Mouse (Mus musculus) kidney, adult 18-20 months (tissue): ENCODE results near the gene Gm17571.

ENCODE experiments used
- DNase-seq: peaks from one replicate; pipeline ENCODE4 v3.0.0; 2021

Gene Gm17571

GRCm38 (mm10) chr9:13446703-13447285, at the start of gene Gm17571:
Gene Gm17571, minus strand, starts transcription at chr9:13446753.
- no peak for DNase-seq

DNA sequence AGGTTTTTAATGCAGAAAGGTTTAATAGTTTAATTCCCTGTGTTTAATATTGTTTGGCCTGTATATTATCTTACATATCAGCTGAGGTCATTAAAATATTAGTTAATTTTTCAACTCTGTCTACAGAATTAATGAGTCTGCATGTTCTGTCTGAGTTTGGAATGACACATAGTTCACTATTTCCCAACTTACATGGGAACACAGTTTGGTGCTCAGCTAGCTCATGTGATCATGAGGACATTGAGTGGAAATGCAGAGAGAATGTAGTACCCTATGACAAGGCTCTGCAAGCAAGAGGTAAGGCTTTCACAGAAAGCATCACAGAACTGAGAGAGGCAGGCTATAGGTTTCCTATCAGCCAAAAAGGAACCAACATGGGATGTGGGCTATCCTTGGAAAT, 49.0 kb upstream of the Gm17571 start:
- no peak for DNase-seq

- no peak for DNase-seq
Observed at GRCm38 (mm10) chr9:13493746-13494145, 47.2 kb upstream of the Gm17571 start.

GRCm38 (mm10) chr9:13492807-13493206, 46.3 kb upstream of the Gm17571 start:
- DNase-seq: no peak

- no peak for DNase-seq
Observed at GRCm38 (mm10) chr9:13491854-13492620, 45.5 kb upstream of the Gm17571 start.

DNA sequence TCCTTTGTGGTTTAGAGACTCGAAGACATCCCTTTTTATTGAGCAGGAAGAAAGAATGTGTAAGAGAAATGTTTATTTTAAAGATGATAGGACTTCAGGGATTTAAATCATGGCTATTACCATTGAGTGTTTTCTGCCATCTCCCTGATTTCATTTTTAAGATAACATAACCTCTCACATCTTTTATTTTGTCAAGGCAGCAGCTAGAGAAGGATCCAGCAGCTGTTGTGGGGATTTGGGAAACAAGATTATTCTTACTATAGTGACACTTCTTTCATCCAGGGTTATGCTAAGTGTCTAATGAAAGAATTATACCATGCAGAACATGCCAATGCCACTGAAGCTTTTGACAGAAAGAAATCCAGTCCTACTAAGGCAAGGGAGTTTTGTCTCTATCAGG, 44.6 kb upstream of the Gm17571 start:
- no peak for DNase-seq

- DNase-seq: no peak
Observed at GRCm38 (mm10) chr9:13485914-13486313, 39.4 kb upstream of the Gm17571 start.

GRCm38 (mm10) chr9:13484267-13485240, 38.0 kb upstream of the Gm17571 start:
- no peak for DNase-seq

DNA sequence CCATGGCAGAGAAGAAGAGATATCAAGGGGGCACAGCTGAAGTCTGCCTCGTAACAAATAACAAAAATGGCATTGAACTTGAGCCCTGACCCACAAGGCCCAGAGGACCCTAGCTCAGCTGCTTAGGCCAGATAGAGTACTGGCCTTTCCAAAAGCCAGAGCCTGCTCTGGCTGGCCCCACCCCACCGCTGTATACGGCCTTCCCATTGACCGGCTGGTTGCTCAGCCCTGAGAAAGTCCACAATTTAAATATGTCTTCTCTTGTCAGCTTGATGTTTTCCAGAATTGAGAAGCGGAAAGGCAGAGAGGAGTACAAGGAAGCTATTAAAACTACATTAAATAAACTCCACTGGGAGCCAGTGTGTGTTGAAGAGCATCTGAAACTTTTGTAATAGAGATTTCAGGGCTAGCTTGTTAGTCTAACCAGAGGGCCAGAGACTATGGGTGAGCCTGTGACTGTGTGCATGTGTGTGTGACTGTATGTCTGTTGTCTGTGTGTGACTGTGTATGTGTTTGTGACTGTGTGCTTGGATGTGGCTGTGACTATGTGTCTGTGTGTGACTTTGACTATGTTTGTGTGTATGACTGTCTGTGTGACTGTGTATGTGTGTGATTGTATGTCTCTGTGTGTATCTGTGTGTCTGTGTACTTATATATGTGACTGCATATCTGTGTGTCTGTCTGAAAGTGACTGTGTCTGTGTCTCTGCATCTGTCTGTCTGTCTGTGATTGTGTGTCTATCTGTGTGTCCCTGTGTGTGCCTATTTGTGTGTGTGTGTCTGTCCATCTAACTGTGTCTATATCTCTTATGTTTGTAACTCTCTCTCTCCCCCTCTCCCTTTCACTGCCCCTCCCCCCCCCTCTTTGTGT, 36.9 kb upstream of the Gm17571 start:
- DNase-seq: no peak

GRCm38 (mm10) chr9:13479275-13479674, 32.7 kb upstream of the Gm17571 start:
- DNase-seq: no peak

- no peak for DNase-seq
Observed at GRCm38 (mm10) chr9:13474951-13475350, 28.4 kb upstream of the Gm17571 start.

DNA sequence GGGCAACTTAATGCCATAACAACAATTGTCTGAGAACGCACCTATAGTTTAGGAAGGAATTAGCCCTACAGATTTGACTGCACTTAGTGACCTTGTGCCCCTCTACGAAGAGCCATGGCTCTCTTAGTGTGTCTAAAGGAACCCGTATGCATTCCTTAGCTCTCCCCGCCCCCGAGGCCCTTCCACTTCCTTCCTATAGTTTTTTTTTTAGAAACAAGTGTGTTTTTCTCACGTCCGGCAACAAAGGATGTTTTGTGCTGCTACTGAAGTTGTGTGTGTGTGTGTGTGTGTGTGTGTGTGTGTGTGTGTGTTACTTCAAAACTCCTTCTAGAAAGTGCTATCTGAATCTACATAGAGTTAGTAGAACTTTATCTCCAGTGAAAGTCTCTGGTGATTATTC, 23.5 kb upstream of the Gm17571 start:
- no peak for DNase-seq

DNA sequence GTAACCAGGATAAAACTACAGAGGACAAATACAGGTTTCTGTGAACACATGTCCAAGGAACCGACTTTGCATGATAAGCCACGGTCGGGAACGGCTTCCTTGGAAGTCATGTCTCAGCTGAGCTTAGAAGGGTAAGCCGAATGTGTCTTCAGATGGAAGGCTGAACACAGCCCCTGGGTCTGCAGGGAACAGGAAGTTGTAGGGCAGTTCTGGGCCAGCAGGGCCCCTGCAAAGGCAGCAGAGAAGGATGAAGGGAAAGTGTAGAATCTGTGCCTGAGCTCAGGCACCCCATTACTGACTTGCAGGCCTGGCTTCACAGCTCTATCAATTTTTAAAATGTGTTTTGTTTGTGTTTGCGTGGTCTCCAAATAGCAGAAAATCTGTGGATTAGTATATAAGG, 22.2 kb upstream of the Gm17571 start:
- no peak for DNase-seq

- DNase-seq: no peak
Observed at GRCm38 (mm10) chr9:13467745-13468144, 21.2 kb upstream of the Gm17571 start.

GRCm38 (mm10) chr9:13466816-13467215, 20.3 kb upstream of the Gm17571 start:
- no peak for DNase-seq

GRCm38 (mm10) chr9:13466351-13466750, 19.8 kb upstream of the Gm17571 start:
- DNase-seq: no peak

GRCm38 (mm10) chr9:13465358-13466020, 18.9 kb upstream of the Gm17571 start:
- DNase-seq: no peak

DNA sequence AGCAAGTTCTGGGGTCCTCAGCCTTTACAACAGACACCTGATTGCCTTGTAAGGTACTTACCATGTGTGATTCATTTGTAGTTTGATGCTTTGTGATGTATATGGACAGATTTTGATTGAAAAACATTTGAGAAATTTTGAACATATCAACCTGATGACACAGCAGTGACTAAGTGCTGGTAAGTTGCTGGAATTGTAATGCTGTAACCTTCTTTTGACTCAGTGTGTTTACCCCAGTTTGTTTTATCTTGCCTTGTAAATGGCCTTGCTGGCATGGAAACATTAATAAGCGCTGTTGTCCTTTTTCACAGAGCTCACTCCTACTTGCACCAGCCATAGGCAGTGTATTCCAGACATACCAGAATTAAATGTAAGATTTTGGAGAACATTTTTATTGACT, 14.4 kb upstream of the Gm17571 start:
- DNase-seq: no peak

DNA sequence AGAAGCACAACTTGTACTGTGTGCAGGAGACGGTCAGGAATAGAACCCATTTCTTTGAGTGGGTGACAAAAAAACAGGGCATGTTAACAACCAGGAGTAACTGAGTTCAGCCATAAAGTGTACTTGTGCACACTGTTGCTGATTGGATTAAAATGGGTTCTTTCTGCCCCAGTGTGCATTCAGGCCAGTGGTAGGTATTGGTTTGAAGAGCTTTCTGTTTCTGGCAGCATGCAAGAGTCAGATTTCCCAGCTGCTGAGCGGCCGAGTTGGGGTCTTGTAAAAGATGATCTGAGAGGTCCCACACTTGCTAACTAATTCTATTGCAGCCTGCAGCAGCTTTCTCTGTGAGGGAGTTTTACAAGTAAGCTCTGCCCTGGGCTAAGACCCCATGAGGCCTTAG, 13.5 kb upstream of the Gm17571 start:
- no peak for DNase-seq

- DNase-seq: no peak
Observed at GRCm38 (mm10) chr9:13459371-13459770, 12.8 kb upstream of the Gm17571 start.

DNA sequence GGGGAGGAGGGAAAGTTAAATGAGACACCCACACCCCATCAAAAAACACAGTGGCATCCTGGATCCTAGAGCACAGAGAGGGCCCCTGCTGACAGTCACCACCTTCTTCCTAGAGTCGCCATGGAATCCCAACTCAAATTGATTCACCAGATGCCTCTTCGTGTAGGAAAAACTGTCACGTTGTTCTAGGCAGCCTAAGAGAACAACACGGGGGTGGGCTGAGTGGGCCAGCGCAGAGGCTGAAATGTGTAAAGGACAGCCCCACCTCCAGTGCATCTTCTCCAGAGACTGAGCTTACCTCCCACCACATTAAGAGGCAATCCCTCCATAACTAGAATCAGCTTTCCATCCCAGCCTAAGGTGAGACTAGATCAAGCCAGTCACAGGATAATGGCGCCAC, 11.2 kb upstream of the Gm17571 start:
- DNase-seq: no peak

- DNase-seq: no peak
Observed at GRCm38 (mm10) chr9:13455231-13455630, 8.7 kb upstream of the Gm17571 start.
